Mouse (Mus musculus): ENCODE measurements around the gene Rpl26. TPM values are rescaled to one million over a fixed set of nuclear protein-coding genes. Genes with fewer than 3 reads are reported as not detected.

Gene Rpl26
- polyA plus RNA-seq, 1 experiment: 197 TPM

GRCm38 (mm10) chr11:68902047-68902364 is 623 bp downstream of the Rpl26 start:
- no peak for TF ChIP-seq GATA1 (IDR thresholded peaks at IDR 0.05; ENCODE audit: low read length)

- TF ChIP-seq GATA1 (IDR thresholded peaks at IDR 0.05; ENCODE audit: low read length): no peak
These were observed 984 bp downstream of the Rpl26 start for GRCm38 (mm10) chr11:68902367-68902766.

- TF ChIP-seq GATA1 (IDR thresholded peaks at IDR 0.05; ENCODE audit: low read length): no peak
These were observed 1.4 kb downstream of the Rpl26 start for GRCm38 (mm10) chr11:68902823-68903222.

- TF ChIP-seq GATA1 (IDR thresholded peaks at IDR 0.05; ENCODE audit: low read length): no peak
These were observed 2.4 kb downstream of the Rpl26 start for GRCm38 (mm10) chr11:68903775-68904174.

GRCm38 (mm10) chr11:68904375-68905137 is 3.2 kb downstream of the Rpl26 start:
- TF ChIP-seq GATA1 (IDR thresholded peaks at IDR 0.05; ENCODE audit: low read length): no peak

- TF ChIP-seq GATA1 (IDR thresholded peaks at IDR 0.05; ENCODE audit: low read length): no peak
These were observed 3.8 kb downstream of the Rpl26 start for GRCm38 (mm10) chr11:68905138-68905531.

GRCm38 (mm10) chr11:68905665-68906460 is 4.5 kb downstream of the Rpl26 start:
- TF ChIP-seq GATA1 (IDR thresholded peaks at IDR 0.05; ENCODE audit: low read length): no peak

- TF ChIP-seq GATA1 (IDR thresholded peaks at IDR 0.05; ENCODE audit: low read length): no peak
These were observed 5.0 kb downstream of the Rpl26 start for GRCm38 (mm10) chr11:68906461-68906790.

GRCm38 (mm10) chr11:68907251-68907650 is 5.9 kb downstream of the Rpl26 start:
- no peak for TF ChIP-seq GATA1 (IDR thresholded peaks at IDR 0.05; ENCODE audit: low read length)

GRCm38 (mm10) chr11:68908846-68909503 is 7.6 kb downstream of the Rpl26 start:
- TF ChIP-seq GATA1 (IDR thresholded peaks at IDR 0.05; ENCODE audit: low read length): no peak

- TF ChIP-seq GATA1 (IDR thresholded peaks at IDR 0.05; ENCODE audit: low read length): no peak
These were observed 10.3 kb downstream of the Rpl26 start for GRCm38 (mm10) chr11:68911531-68912177.

GRCm38 (mm10) chr11:68914566-68914965 is 13.2 kb downstream of the Rpl26 start:
- no peak for TF ChIP-seq GATA1 (IDR thresholded peaks at IDR 0.05; ENCODE audit: low read length)

GRCm38 (mm10) chr11:68923191-68923590 is 21.8 kb downstream of the Rpl26 start:
- no peak for TF ChIP-seq GATA1 (IDR thresholded peaks at IDR 0.05; ENCODE audit: low read length)

GRCm38 (mm10) chr11:68924749-68925148 is 23.4 kb downstream of the Rpl26 start:
- no peak for TF ChIP-seq GATA1 (IDR thresholded peaks at IDR 0.05; ENCODE audit: low read length)

GRCm38 (mm10) chr11:68926981-68927380 is 25.6 kb downstream of the Rpl26 start, which contains the start of gene Odf4:
Gene Odf4, minus strand, starts transcription at chr11:68927081.
- no peak for TF ChIP-seq GATA1 (IDR thresholded peaks at IDR 0.05; ENCODE audit: low read length)

- TF ChIP-seq GATA1 (IDR thresholded peaks at IDR 0.05; ENCODE audit: low read length): no peak
These were observed 28.6 kb downstream of the Rpl26 start for GRCm38 (mm10) chr11:68929947-68930346.

All from G1E-ER4 (cell line).